Mouse (Mus musculus): ENCODE measurements around the gene Nbeal2. TPM values are rescaled to one million over a fixed set of nuclear protein-coding genes. Genes with fewer than 3 reads are reported as not detected.
A peak's percentile ranks its signal among the peaks of the same experiment; 100 is the strongest.

Nbeal2 gene
- polyA plus RNA-seq (2014; fragmentation: Nextera tagmentation; extraction: Ambion mirVana), result 8.0 TPM in 2 replicates

GRCm38 (mm10) chr9:110653655-110654461 lies at the start of gene Nbeal2:
Nbeal2 (minus strand) TSS chr9:110654161.
- Histone ChIP-seq H3K4me1 (replicated peaks; ENCODE audit: control insufficient read depth, insufficient read depth, low read length) (peaks cover 41% of the 10 kb centered on the region), H3K27ac (ENCODE audit: low read depth, low read length) (peak within 1 kb of the TSS; percentile 69), H3K9ac (ENCODE audit: low read depth, low read length) (peak within 1 kb of the TSS; percentile 71), H3K4me2 (peak within 1 kb of the TSS; percentile 99), H3K36me3 (ENCODE audit: control insufficient read depth, insufficient read depth, low read length) (no peaks in the 10 kb centered on the region), H3K27me3 (replicated peaks; ENCODE audit: control insufficient read depth, insufficient read depth, low read length) (peaks cover 7% of the 10 kb centered on the region; the same call in 1 of the 2 replicates), H3K4me3 (ENCODE audit: low read depth, low read length) (peak within 1 kb of the TSS; percentile 74), H3K9me3 (ENCODE audit: control insufficient read depth, low read length) (no peaks in the 10 kb centered on the region)
- peak; percentile 87 for ATAC-seq (replicated peaks; ENCODE audit: low FRiP score)
- DNase-seq (ENCODE audit: low spot score), result peak; percentile 93
- WGBS, result under 1% methylated on average over 68 of the region's 75 CpGs

- Histone ChIP-seq H3K27ac (ENCODE audit: low read depth, low read length) (no peak overlapping the region), H3K4me1 (replicated peaks; ENCODE audit: control insufficient read depth, insufficient read depth, low read length) (peaks cover 9% of the 10 kb centered on the region), H3K4me2 (no peak overlapping the region), H3K9me3 (ENCODE audit: control insufficient read depth, low read length) (no peaks in the 10 kb centered on the region), H3K9ac (ENCODE audit: low read depth, low read length) (no peak overlapping the region), H3K36me3 (ENCODE audit: control insufficient read depth, insufficient read depth, low read length) (peaks cover 2% of the 10 kb centered on the region; the same call in 1 of the 2 replicates), H3K4me3 (ENCODE audit: low read depth, low read length) (no peak overlapping the region), H3K27me3 (replicated peaks; ENCODE audit: control insufficient read depth, insufficient read depth, low read length) (no peaks in the 10 kb centered on the region)
- ATAC-seq (replicated peaks; ENCODE audit: low FRiP score) (no peak), DNase-seq (ENCODE audit: low spot score) (no peak)
- 60% methylated on average over 1 of the region's 1 CpGs for WGBS
Measured at GRCm38 (mm10) chr9:110702848-110703247, 48.9 kb upstream of the Nbeal2 start.

GRCm38 (mm10) chr9:110701114-110702032 lies 47.4 kb upstream of the Nbeal2 start:
- WGBS, result 80% methylated on average over 11 of the region's 12 CpGs
- Histone ChIP-seq H3K27ac (ENCODE audit: low read depth, low read length) (no peak overlapping the region), H3K4me1 (replicated peaks; ENCODE audit: control insufficient read depth, insufficient read depth, low read length) (peaks cover 9% of the 10 kb centered on the region)

GRCm38 (mm10) chr9:110699574-110699973 lies 45.6 kb upstream of the Nbeal2 start:
- no peak overlapping the region for H3K4me2 ChIP-seq
- 60% methylated on average over 3 of the region's 3 CpGs for WGBS
- H3K4me3 ChIP-seq (ENCODE audit: low read depth, low read length), result no peak overlapping the region
- no peak overlapping the region for H3K27ac ChIP-seq (ENCODE audit: low read depth, low read length)
- no peak for DNase-seq (ENCODE audit: low spot score)
- peaks cover 9% of the 10 kb centered on the region for H3K4me1 ChIP-seq (replicated peaks; ENCODE audit: control insufficient read depth, insufficient read depth, low read length)
- no peaks in the 10 kb centered on the region for H3K9me3 ChIP-seq (ENCODE audit: control insufficient read depth, low read length)
- ATAC-seq (replicated peaks; ENCODE audit: low FRiP score), result peak; percentile 73; the same call in 1 of the 2 replicates
- H3K36me3 ChIP-seq (ENCODE audit: control insufficient read depth, insufficient read depth, low read length), result peaks cover 2% of the 10 kb centered on the region; the same call in 1 of the 2 replicates
- H3K27me3 ChIP-seq (replicated peaks; ENCODE audit: control insufficient read depth, insufficient read depth, low read length), result no peaks in the 10 kb centered on the region
- H3K9ac ChIP-seq (ENCODE audit: low read depth, low read length), result no peak overlapping the region

More at GRCm38 (mm10) chr9:110701114-110702032, 47.4 kb upstream of the Nbeal2 start:
- ATAC-seq (replicated peaks; ENCODE audit: low FRiP score), result no peak
- H3K4me2 ChIP-seq, result no peak overlapping the region
- H3K27me3 ChIP-seq (replicated peaks; ENCODE audit: control insufficient read depth, insufficient read depth, low read length), result no peaks in the 10 kb centered on the region
- peaks cover 2% of the 10 kb centered on the region; the same call in 1 of the 2 replicates for H3K36me3 ChIP-seq (ENCODE audit: control insufficient read depth, insufficient read depth, low read length)
- DNase-seq (ENCODE audit: low spot score), result no peak
- no peak overlapping the region for H3K4me3 ChIP-seq (ENCODE audit: low read depth, low read length)
- no peak overlapping the region for H3K9ac ChIP-seq (ENCODE audit: low read depth, low read length)
- no peaks in the 10 kb centered on the region for H3K9me3 ChIP-seq (ENCODE audit: control insufficient read depth, low read length)

- Histone ChIP-seq H3K4me3 (ENCODE audit: low read depth, low read length) (no peak overlapping the region), H3K4me2 (no peak overlapping the region), H3K27me3 (replicated peaks; ENCODE audit: control insufficient read depth, insufficient read depth, low read length) (no peaks in the 10 kb centered on the region), H3K27ac (ENCODE audit: low read depth, low read length) (no peak overlapping the region), H3K4me1 (replicated peaks; ENCODE audit: control insufficient read depth, insufficient read depth, low read length) (peaks cover 6% of the 10 kb centered on the region), H3K9me3 (ENCODE audit: control insufficient read depth, low read length) (no peaks in the 10 kb centered on the region), H3K36me3 (ENCODE audit: control insufficient read depth, insufficient read depth, low read length) (peaks cover 4% of the 10 kb centered on the region; the same call in 1 of the 2 replicates), H3K9ac (ENCODE audit: low read depth, low read length) (no peak overlapping the region)
- WGBS, result 84% methylated on average over 3 of the region's 3 CpGs
- DNase-seq (ENCODE audit: low spot score), result no peak
- no peak for ATAC-seq (replicated peaks; ENCODE audit: low FRiP score)
Measured at GRCm38 (mm10) chr9:110697465-110697864, 43.5 kb upstream of the Nbeal2 start.

- no peak overlapping the region for H3K9ac ChIP-seq (ENCODE audit: low read depth, low read length)
Measured at GRCm38 (mm10) chr9:110696427-110696826, 42.5 kb upstream of the Nbeal2 start.

GRCm38 (mm10) chr9:110695165-110695755 lies 41.3 kb upstream of the Nbeal2 start:
- H3K27me3 ChIP-seq (replicated peaks; ENCODE audit: control insufficient read depth, insufficient read depth, low read length), result no peaks in the 10 kb centered on the region
- no peak overlapping the region for H3K27ac ChIP-seq (ENCODE audit: low read depth, low read length)
- no peaks in the 10 kb centered on the region for H3K9me3 ChIP-seq (ENCODE audit: control insufficient read depth, low read length)
- DNase-seq (ENCODE audit: low spot score) (no peak), ATAC-seq (replicated peaks; ENCODE audit: low FRiP score) (no peak)
- H3K4me3 ChIP-seq (ENCODE audit: low read depth, low read length), result no peak overlapping the region
- peaks cover 4% of the 10 kb centered on the region for H3K4me1 ChIP-seq (replicated peaks; ENCODE audit: control insufficient read depth, insufficient read depth, low read length)
- no peak overlapping the region for H3K4me2 ChIP-seq
- 81% methylated on average over 4 of the region's 4 CpGs for WGBS
- H3K36me3 ChIP-seq (ENCODE audit: control insufficient read depth, insufficient read depth, low read length), result peaks cover 2% of the 10 kb centered on the region; the same call in 1 of the 2 replicates
- no peak overlapping the region for H3K9ac ChIP-seq (ENCODE audit: low read depth, low read length)

More at GRCm38 (mm10) chr9:110696427-110696826, 42.5 kb upstream of the Nbeal2 start:
- Histone ChIP-seq H3K4me3 (ENCODE audit: low read depth, low read length) (no peak overlapping the region), H3K9me3 (ENCODE audit: control insufficient read depth, low read length) (no peaks in the 10 kb centered on the region), H3K27me3 (replicated peaks; ENCODE audit: control insufficient read depth, insufficient read depth, low read length) (no peaks in the 10 kb centered on the region), H3K27ac (ENCODE audit: low read depth, low read length) (no peak overlapping the region), H3K4me2 (no peak overlapping the region), H3K36me3 (ENCODE audit: control insufficient read depth, insufficient read depth, low read length) (peaks cover 4% of the 10 kb centered on the region; the same call in 1 of the 2 replicates), H3K4me1 (replicated peaks; ENCODE audit: control insufficient read depth, insufficient read depth, low read length) (peaks cover 4% of the 10 kb centered on the region)
- no peak for ATAC-seq (replicated peaks; ENCODE audit: low FRiP score)
- 90% methylated on average over 5 of the region's 5 CpGs for WGBS
- no peak for DNase-seq (ENCODE audit: low spot score)

- 85% methylated on average over 8 of the region's 8 CpGs for WGBS
Measured at GRCm38 (mm10) chr9:110689261-110689779, 35.4 kb upstream of the Nbeal2 start.

More at GRCm38 (mm10) chr9:110689261-110689779, 35.4 kb upstream of the Nbeal2 start:
- Histone ChIP-seq H3K4me3 (ENCODE audit: low read depth, low read length) (no peak overlapping the region), H3K36me3 (ENCODE audit: control insufficient read depth, insufficient read depth, low read length) (peaks cover 2% of the 10 kb centered on the region; the same call in 1 of the 2 replicates), H3K4me1 (replicated peaks; ENCODE audit: control insufficient read depth, insufficient read depth, low read length) (peaks cover 12% of the 10 kb centered on the region), H3K4me2 (peak overlapping the region; percentile 12; the same call in 1 of the 2 replicates), H3K27me3 (replicated peaks; ENCODE audit: control insufficient read depth, insufficient read depth, low read length) (no peaks in the 10 kb centered on the region), H3K9ac (ENCODE audit: low read depth, low read length) (no peak overlapping the region), H3K27ac (ENCODE audit: low read depth, low read length) (no peak overlapping the region), H3K9me3 (ENCODE audit: control insufficient read depth, low read length) (no peaks in the 10 kb centered on the region)
- ATAC-seq (replicated peaks; ENCODE audit: low FRiP score) (no peak), DNase-seq (ENCODE audit: low spot score) (no peak)

Data from liver, embryonic 11.5 days (tissue).